Mouse (Mus musculus) intestine, embryonic 16.5 days (tissue): ENCODE measurements at regions not wholly inside any gene's neighbourhood (a gene's known extent, or its start where the extent isn't known, plus 50 kb on each side); places are given as distances from the start of the nearest gene placed in this dataset.

ENCODE experiments used
- ATAC-seq: fragments of 200-750 bp; cut with Nextera tagmentation; 2 replicates; pipeline ENCODE4 v1.8.0; 2017; ENCODE audit warnings: moderate TSS enrichment, moderate library complexity
- H3K27ac ChIP-seq: fragments of 300-500 bp; sonication (generic); 2 replicates; pipeline ENCODE4 v1.5.1; 2014; ENCODE audit warnings: mild to moderate bottlenecking, low read length
- H3K27me3 ChIP-seq: fragments of 300-500 bp; sonication (generic); replicated peaks from 2 replicates; pipeline ENCODE4 v1.6.1; 2014; ENCODE audit warnings: low read length, control low read depth, mixed read lengths; ENCODE audit not compliant: control insufficient read depth, insufficient read depth
- H3K36me3 ChIP-seq: fragments of 300-500 bp; sonication (generic); 2 replicates; pipeline ENCODE4 v1.6.1; 2014; ENCODE audit warnings: low read length, control low read depth; ENCODE audit not compliant: control insufficient read depth, insufficient read depth
- H3K4me1 ChIP-seq: fragments of 300-500 bp; sonication (generic); 2 replicates; pipeline ENCODE4 v1.6.1; 2014; ENCODE audit warnings: low read length, control low read depth, mixed read lengths; ENCODE audit not compliant: control insufficient read depth, insufficient read depth
- H3K4me2 ChIP-seq: fragments of 300-500 bp; sonication (generic); 2 replicates; pipeline ENCODE4 v1.6.1; 2014; ENCODE audit warnings: low read depth, low read length, control low read depth
- H3K4me3 ChIP-seq: fragments of 300-500 bp; sonication (generic); 2 replicates; pipeline ENCODE4 v1.5.1; 2014; ENCODE audit warnings: mild to moderate bottlenecking, low read length
- H3K9ac ChIP-seq: fragments of 300-500 bp; sonication (generic); 2 replicates; pipeline ENCODE4 v1.6.1; 2014; ENCODE audit warnings: low read depth, low read length
- H3K9me3 ChIP-seq: fragments of 300-500 bp; sonication (generic); 2 replicates; pipeline ENCODE4 v1.6.1; 2016; ENCODE audit warnings: low read length, control low read depth; ENCODE audit not compliant: control insufficient read depth
- WGBS: fragments of 180-500 bp; shearing (Covaris S2); extraction: QIAGEN DNeasy Blood & Tissue Kit; methylation state at CpG from one replicate; pipeline ENCODE4 v1.1.7; 2014; 5-methylcytosine and 5-hydroxymethylcytosine counted together

GRCm38 (mm10) chr4:52050948-52051347 lies 388.1 kb upstream of the Smc2 start:
- Histone ChIP-seq H3K36me3 (no peaks in the 10 kb centered on the region), H3K4me3 (no peak overlapping the region), H3K4me2 (no peak overlapping the region), H3K9me3 (no peaks in the 10 kb centered on the region), H3K27me3 (no peaks in the 10 kb centered on the region), H3K27ac (no peak overlapping the region), H3K9ac (no peak overlapping the region), H3K4me1 (no peaks in the 10 kb centered on the region)
- no peak for ATAC-seq
- 83% methylated on average over 4 of the region's 4 CpGs for WGBS

- no peaks in the 10 kb centered on the region for H3K27me3 ChIP-seq
These were observed 383.0 kb upstream of the Smc2 start for GRCm38 (mm10) chr4:52056031-52056430.

GRCm38 (mm10) chr4:52060031-52060430 lies 379.0 kb upstream of the Smc2 start:
- 74% methylated on average over 3 of the region's 3 CpGs for whole genome bisulfite sequencing
- H3K4me3 ChIP-seq, result no peak overlapping the region

More at GRCm38 (mm10) chr4:52056031-52056430, 383.0 kb upstream of the Smc2 start:
- Histone ChIP-seq H3K9ac (no peak overlapping the region), H3K4me1 (no peaks in the 10 kb centered on the region), H3K9me3 (no peaks in the 10 kb centered on the region), H3K4me3 (no peak overlapping the region), H3K36me3 (no peaks in the 10 kb centered on the region), H3K27ac (no peak overlapping the region), H3K4me2 (no peak overlapping the region)
- no peak for ATAC-seq

DNA sequence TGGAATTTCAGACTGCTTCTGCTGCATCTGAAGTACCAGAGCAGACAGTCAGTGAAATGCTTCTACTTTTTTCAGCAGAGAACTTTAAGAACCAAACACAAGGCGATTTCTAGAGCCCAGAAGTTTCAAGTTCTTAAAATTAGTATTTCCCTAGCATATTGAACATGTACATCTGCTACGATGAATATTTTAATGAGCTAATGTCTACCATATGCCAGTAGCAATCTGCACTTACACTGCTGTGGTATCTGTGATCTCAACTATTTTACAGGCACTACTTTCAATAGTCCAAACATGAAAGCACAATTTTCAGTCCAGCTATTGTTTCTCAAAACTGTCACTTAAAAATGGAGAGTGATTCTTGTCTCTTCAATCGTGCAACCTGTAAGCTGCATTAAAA lies 339.9 kb upstream of the Smc2 start:
- H3K4me3 ChIP-seq, result no peak overlapping the region
- no peaks in the 10 kb centered on the region for H3K9me3 ChIP-seq
- H3K27me3 ChIP-seq, result no peaks in the 10 kb centered on the region
- whole genome bisulfite sequencing, result 83% methylated on average over 3 of the region's 3 CpGs
- H3K27ac ChIP-seq, result no peak overlapping the region
- no peak for ATAC-seq
- no peak overlapping the region for H3K9ac ChIP-seq
- H3K36me3 ChIP-seq, result no peaks in the 10 kb centered on the region
- no peak overlapping the region for H3K4me2 ChIP-seq
- H3K4me1 ChIP-seq, result no peaks in the 10 kb centered on the region

More at GRCm38 (mm10) chr4:52060031-52060430, 379.0 kb upstream of the Smc2 start:
- ATAC-seq, result no peak
- Histone ChIP-seq H3K27ac (no peak overlapping the region), H3K27me3 (no peaks in the 10 kb centered on the region), H3K36me3 (no peaks in the 10 kb centered on the region), H3K9ac (no peak overlapping the region), H3K9me3 (no peaks in the 10 kb centered on the region), H3K4me2 (no peak overlapping the region), H3K4me1 (no peaks in the 10 kb centered on the region)

DNA sequence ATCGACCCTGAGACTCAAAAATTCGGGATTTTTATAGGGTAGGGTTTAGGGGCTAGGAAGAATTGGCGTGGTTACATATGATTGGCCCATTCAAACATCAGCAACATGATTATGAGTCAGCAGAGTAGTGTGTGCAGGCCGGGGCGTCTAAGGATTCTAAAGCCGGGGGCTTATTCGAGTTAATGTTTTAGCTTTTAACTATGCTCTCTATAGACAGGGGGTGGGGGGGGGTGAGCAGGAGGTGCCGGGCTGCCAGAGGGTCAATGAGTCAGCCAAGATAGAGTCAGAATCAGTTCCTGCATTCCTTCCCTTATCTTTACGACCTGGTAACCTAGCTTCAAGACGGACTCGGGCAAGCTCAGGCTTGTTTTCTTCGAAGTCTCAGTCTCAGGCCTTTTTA lies 333.2 kb upstream of the Smc2 start:
- WGBS, result 41% methylated on average over 12 of the region's 12 CpGs
- ATAC-seq, result peak; percentile 87

GRCm38 (mm10) chr4:52117765-52118290 lies 321.2 kb upstream of the Smc2 start:
- no peak overlapping the region for H3K9ac ChIP-seq
- H3K4me2 ChIP-seq, result no peak overlapping the region
- H3K36me3 ChIP-seq, result no peaks in the 10 kb centered on the region
- no peaks in the 10 kb centered on the region for H3K27me3 ChIP-seq
- 76% methylated on average over 4 of the region's 4 CpGs for WGBS
- no peaks in the 10 kb centered on the region for H3K4me1 ChIP-seq
- no peak for ATAC-seq
- no peak overlapping the region for H3K27ac ChIP-seq
- no peak overlapping the region for H3K4me3 ChIP-seq
- H3K9me3 ChIP-seq, result no peaks in the 10 kb centered on the region

More for the DNA sequence above, 333.2 kb upstream of the Smc2 start:
- H3K36me3 ChIP-seq, result no peaks in the 10 kb centered on the region
- no peak overlapping the region for H3K4me3 ChIP-seq
- H3K27ac ChIP-seq, result no peak overlapping the region
- no peaks in the 10 kb centered on the region for H3K27me3 ChIP-seq
- H3K9me3 ChIP-seq, result no peaks in the 10 kb centered on the region
- H3K9ac ChIP-seq, result no peak overlapping the region
- no peak overlapping the region for H3K4me2 ChIP-seq
- H3K4me1 ChIP-seq, result no peaks in the 10 kb centered on the region

GRCm38 (mm10) chr4:52118439-52119072 lies 320.5 kb upstream of the Smc2 start:
- WGBS, result 77% methylated on average over 3 of the region's 3 CpGs
- H3K9ac ChIP-seq, result no peak overlapping the region
- no peak overlapping the region for H3K4me2 ChIP-seq
- H3K36me3 ChIP-seq, result no peaks in the 10 kb centered on the region
- no peaks in the 10 kb centered on the region for H3K27me3 ChIP-seq
- no peaks in the 10 kb centered on the region for H3K9me3 ChIP-seq
- H3K4me1 ChIP-seq, result no peaks in the 10 kb centered on the region
- no peak for ATAC-seq
- H3K4me3 ChIP-seq, result no peak overlapping the region
- H3K27ac ChIP-seq, result no peak overlapping the region

- no peak overlapping the region for H3K9ac ChIP-seq
- H3K4me3 ChIP-seq, result no peak overlapping the region
- H3K4me2 ChIP-seq, result no peak overlapping the region
- H3K36me3 ChIP-seq, result no peaks in the 10 kb centered on the region
- no peaks in the 10 kb centered on the region for H3K27me3 ChIP-seq
- ATAC-seq, result no peak
- WGBS, result 69% methylated on average over 6 of the region's 6 CpGs
- H3K9me3 ChIP-seq, result no peaks in the 10 kb centered on the region
- H3K27ac ChIP-seq, result no peak overlapping the region
- no peaks in the 10 kb centered on the region for H3K4me1 ChIP-seq
These were observed 286.4 kb upstream of the Smc2 start for GRCm38 (mm10) chr4:52152565-52153164.

GRCm38 (mm10) chr4:52176240-52176639 lies 262.8 kb upstream of the Smc2 start:
- Histone ChIP-seq H3K9ac (no peak overlapping the region), H3K36me3 (no peaks in the 10 kb centered on the region), H3K4me3 (no peak overlapping the region), H3K4me1 (no peaks in the 10 kb centered on the region), H3K27me3 (no peaks in the 10 kb centered on the region), H3K4me2 (no peak overlapping the region), H3K9me3 (no peaks in the 10 kb centered on the region), H3K27ac (no peak overlapping the region)
- peak; percentile 97 for ATAC-seq
- 77% methylated on average over 4 of the region's 4 CpGs for WGBS
